7 mouse cellular contexts compared by ENCODE assay signal in genomic region chr5:129670036-129670458, GRCm38 (mm10). TPM values are rescaled to one million over a fixed set of nuclear protein-coding genes. Genes with fewer than 3 reads are reported as not detected.
DNase-seq lines count a peak whose midpoint lies in the region; ATAC-seq and TF ChIP-seq lines count a peak whose summit lies in the region.

Zfp11 (minus strand) TSS chr5:129670099.

- 2% methylated on average over 23 of the region's 23 CpGs for WGBS in bone marrow, adult 2 months
- under 1% methylated on average over 23 of the region's 23 CpGs for WGBS in embryonic facial prominence, embryonic 13.5 days
- under 1% methylated on average over 23 of the region's 23 CpGs for WGBS in limb, embryonic 10.5 days
- 2% methylated on average over 23 of the region's 23 CpGs for WGBS in midbrain, embryonic 12.5 days
- WGBS in small intestine, adult 2 months, result 2% methylated on average over 23 of the region's 23 CpGs

- TF ChIP-seq POLR2A in bone marrow, adult 2 months (IDR thresholded peaks at IDR 0.05; ENCODE audit: borderline replicate concordance, control insufficient read depth, low read depth, low read length), result peak; percentile 41; the same call in 1 of the 2 replicates
- TF ChIP-seq POLR2A in small intestine, adult 2 months (IDR thresholded peaks at IDR 0.05; ENCODE audit: low read depth, low read length), result peak; percentile 55; the same call in 1 of the 2 replicates

- no peak for TF ChIP-seq CTCF in bone marrow, adult 2 months (IDR thresholded peaks at IDR 0.05; ENCODE audit: control insufficient read depth, insufficient read depth, low read length)
- no peak for TF ChIP-seq CTCF in small intestine, adult 2 months (IDR thresholded peaks at IDR 0.05; ENCODE audit: extremely low read depth, insufficient read length, insufficient replicate concordance, low read depth, low read length)

- no peaks in the 10 kb centered on the region for H3K36me3 ChIP-seq in embryonic facial prominence, embryonic 13.5 days
- H3K36me3 ChIP-seq in limb, embryonic 10.5 days, result no peaks in the 10 kb centered on the region
- no peaks in the 10 kb centered on the region for H3K36me3 ChIP-seq in midbrain, embryonic 12.5 days
- H3K36me3 ChIP-seq in small intestine, adult 2 months (ENCODE audit: control insufficient read depth, insufficient read depth, low read length), result no peaks in the 10 kb centered on the region

- H3K27me3 ChIP-seq in embryonic facial prominence, embryonic 13.5 days, result no peaks in the 10 kb centered on the region
- no peaks in the 10 kb centered on the region for H3K27me3 ChIP-seq in limb, embryonic 10.5 days (ENCODE audit: low read depth, poor library complexity, severe bottlenecking)
- no peaks in the 10 kb centered on the region for H3K27me3 ChIP-seq in midbrain, embryonic 12.5 days
- no peaks in the 10 kb centered on the region for H3K27me3 ChIP-seq in small intestine, adult 2 months (ENCODE audit: control insufficient read depth, insufficient read depth, low read length)

- peak within 1 kb of the TSS; percentile 11; the same call in 1 of the 2 replicates for H3K27ac ChIP-seq in bone marrow, adult 2 months (ENCODE audit: control insufficient read depth, insufficient read depth, low read depth, low read length, poor library complexity)
- H3K27ac ChIP-seq in embryonic facial prominence, embryonic 13.5 days, result peak within 1 kb of the TSS; percentile 57; the same call in 1 of the 2 replicates
- peak within 1 kb of the TSS; percentile 87 for H3K27ac ChIP-seq in limb, embryonic 10.5 days
- 0 out of 2 replicates have a peak within 1 kb of the TSS, but pooled peaks have one; percentile 46 for H3K27ac ChIP-seq in midbrain, embryonic 12.5 days (replicated peaks)
- H3K27ac ChIP-seq in small intestine, adult 2 months (ENCODE audit: insufficient read depth, low read depth, low read length), result no peak within 1 kb of the TSS

- peak; percentile 78 to 89 for DNase-seq in heart, adult 18-20 months
- DNase-seq in kidney, adult 18-20 months, result peak; percentile 90
- DNase-seq in limb, embryonic 10.5 days (ENCODE audit: low spot score), result peak; percentile 92

- H3K9ac ChIP-seq in embryonic facial prominence, embryonic 13.5 days, result peak within 1 kb of the TSS; percentile 95
- peak within 1 kb of the TSS; percentile 84 for H3K9ac ChIP-seq in midbrain, embryonic 12.5 days (replicated peaks)

- ATAC-seq in embryonic facial prominence, embryonic 13.5 days (ENCODE audit: insufficient number of reproducible peaks, insufficient read depth, low FRiP score, low TSS enrichment, low read depth), result peak; percentile 64; the same call in 1 of the 2 replicates
- ATAC-seq in midbrain, embryonic 12.5 days (ENCODE audit: low FRiP score, low read depth), result peak; percentile 63

- peak within 1 kb of the TSS; percentile 79 for H3K4me2 ChIP-seq in embryonic facial prominence, embryonic 13.5 days
- peak within 1 kb of the TSS; percentile 75 for H3K4me2 ChIP-seq in midbrain, embryonic 12.5 days (replicated peaks)

- H3K4me3 ChIP-seq in bone marrow, adult 2 months (replicated peaks; ENCODE audit: control insufficient read depth, low read depth, low read length), result peak within 1 kb of the TSS; percentile 89
- peak within 1 kb of the TSS; percentile 82 for H3K4me3 ChIP-seq in embryonic facial prominence, embryonic 13.5 days
- H3K4me3 ChIP-seq in limb, embryonic 10.5 days, result peak within 1 kb of the TSS; percentile 88
- peak within 1 kb of the TSS; percentile 88 for H3K4me3 ChIP-seq in midbrain, embryonic 12.5 days
- H3K4me3 ChIP-seq in small intestine, adult 2 months (ENCODE audit: low read depth, low read length), result peak within 1 kb of the TSS; percentile 100

- H3K4me1 ChIP-seq in bone marrow, adult 2 months (ENCODE audit: control insufficient read depth, insufficient read depth, low read length), result no peaks in the 10 kb centered on the region; the same call in 1 of the 2 replicates
- H3K4me1 ChIP-seq in embryonic facial prominence, embryonic 13.5 days, result peaks cover 9% of the 10 kb centered on the region
- peaks cover 8% of the 10 kb centered on the region for H3K4me1 ChIP-seq in limb, embryonic 10.5 days
- peaks cover 12% of the 10 kb centered on the region for H3K4me1 ChIP-seq in midbrain, embryonic 12.5 days
- peaks cover 3% of the 10 kb centered on the region; the same call in 1 of the 2 replicates for H3K4me1 ChIP-seq in small intestine, adult 2 months (ENCODE audit: control insufficient read depth, insufficient read depth, insufficient read length, low read length)

- H3K9me3 ChIP-seq in embryonic facial prominence, embryonic 13.5 days, result peaks cover 5% of the 10 kb centered on the region; the same call in 1 of the 2 replicates
- H3K9me3 ChIP-seq in limb, embryonic 10.5 days (replicated peaks), result 0 out of 2 replicates have a peak, but pooled peaks cover 3% of the 10 kb centered on the region
- peaks cover 15% of the 10 kb centered on the region; the same call in 1 of the 2 replicates for H3K9me3 ChIP-seq in midbrain, embryonic 12.5 days

RNA-seq across cellular contexts. Expression of gene Zfp11, which starts in this region (rescaled TPM):
- 1.5 TPM in 1 of 2 replicates, not detected in the other for polyA plus RNA-seq in bone marrow, adult 2 months (2011; ENCODE audit: insufficient read depth, insufficient read length, low replicate concordance, missing spikeins)
- polyA plus RNA-seq in embryonic facial prominence, embryonic 13.5 days (2015; fragmentation: Nextera tagmentation; extraction: Ambion mirVana), result 6.0 and 7.5 TPM in 2 replicates
- total RNA-seq in heart, adult 18-20 months (2021), result 1 to 10 TPM; 2.4 to 2.9 TPM
- polyA plus RNA-seq in limb, embryonic 10.5 days (2016; fragmentation: Nextera tagmentation; extraction: Ambion mirVana), result 5.9 and 7.0 TPM in 2 replicates
- polyA plus RNA-seq in midbrain, embryonic 12.5 days (2016; fragmentation: Nextera tagmentation; extraction: Ambion mirVana), result 7.0 and 7.1 TPM in 2 replicates
- 0.19 and 0.39 TPM in 2 replicates for polyA plus RNA-seq in small intestine, adult 2 months (2012; rRNA removed)
